Mouse (Mus musculus) liver, adult (tissue): Measurements from ENCODE around the gene Aldh9a1.

Experiments used
- GATA4 ChIP-seq: IDR thresholded peaks from 2 replicates; pipeline ENCODE4 v1.6.1; 2014; ENCODE audit warnings: mild to moderate bottlenecking, low read length; ENCODE audit not compliant: insufficient replicate concordance

Gene Aldh9a1

DNA sequence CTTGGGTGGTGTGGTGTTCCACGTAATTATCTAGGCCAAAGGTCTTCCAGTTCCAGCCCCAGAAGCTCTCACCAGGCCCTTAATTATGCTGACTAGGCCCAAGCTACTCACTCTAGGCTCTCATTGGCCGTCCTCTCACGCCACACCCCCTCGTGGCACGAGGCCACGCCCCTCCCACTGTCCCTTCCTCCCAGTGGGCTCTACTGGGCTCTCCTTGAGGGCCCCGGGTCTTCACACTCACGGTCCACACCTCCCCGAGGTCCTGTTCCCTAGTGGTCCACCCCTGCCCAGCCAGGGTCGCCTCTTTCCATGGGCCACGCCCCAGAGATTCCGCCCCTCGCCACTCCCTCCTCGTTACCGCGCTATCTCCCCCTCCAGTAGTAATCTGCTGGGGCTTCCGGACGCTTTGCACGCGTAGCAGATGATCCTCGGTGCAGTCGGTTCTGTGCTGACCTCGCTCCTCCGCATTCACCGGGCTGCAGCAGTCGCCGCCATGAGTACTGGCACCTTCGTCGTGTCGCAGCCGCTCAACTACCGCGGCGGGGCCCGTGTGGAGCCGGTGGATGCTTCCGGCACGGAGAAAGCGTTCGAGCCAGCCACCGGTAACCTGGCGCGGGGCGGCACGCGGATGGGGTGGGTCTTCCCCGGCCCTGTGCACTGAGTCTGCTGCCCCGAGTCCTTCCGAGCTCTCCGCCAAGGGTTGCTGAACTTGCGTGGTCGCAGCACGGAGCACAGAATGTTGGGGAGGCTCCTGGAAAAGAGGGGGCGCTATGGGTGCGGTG lies at the start of gene Aldh9a1:
Aldh9a1 (plus strand) TSS at position 177 of the 782 bp plus-strand sequence.
- peak; percentile 97; the same call in 1 of the 2 replicates for TF ChIP-seq GATA4

DNA sequence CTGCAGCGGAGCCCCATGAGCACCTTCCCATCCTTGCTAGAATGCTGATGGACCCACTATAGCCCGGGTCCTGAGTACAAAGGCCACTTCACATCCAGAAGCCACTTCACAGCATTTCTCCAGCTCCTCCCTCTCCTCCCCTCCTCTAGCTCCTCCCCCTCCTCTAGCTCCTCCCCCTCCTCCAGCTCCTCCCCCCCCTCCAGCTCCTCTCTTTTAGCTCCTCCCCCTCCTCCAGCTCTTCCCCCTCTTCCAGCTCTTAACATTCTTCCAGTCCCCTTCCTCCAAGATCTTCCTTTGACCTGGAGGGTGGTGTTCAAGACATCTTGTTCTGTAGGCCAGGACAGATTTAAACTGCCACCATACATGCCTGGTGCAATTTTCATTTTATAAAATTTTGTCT lies 49.7 kb upstream of the Aldh9a1 start:
- TF ChIP-seq GATA4, result no peak

GRCm38 (mm10) chr1:167305501-167306137 lies 44.2 kb upstream of the Aldh9a1 start:
- no peak for TF ChIP-seq GATA4

GRCm38 (mm10) chr1:167306451-167307240 lies 43.1 kb upstream of the Aldh9a1 start:
- no peak for TF ChIP-seq GATA4

DNA sequence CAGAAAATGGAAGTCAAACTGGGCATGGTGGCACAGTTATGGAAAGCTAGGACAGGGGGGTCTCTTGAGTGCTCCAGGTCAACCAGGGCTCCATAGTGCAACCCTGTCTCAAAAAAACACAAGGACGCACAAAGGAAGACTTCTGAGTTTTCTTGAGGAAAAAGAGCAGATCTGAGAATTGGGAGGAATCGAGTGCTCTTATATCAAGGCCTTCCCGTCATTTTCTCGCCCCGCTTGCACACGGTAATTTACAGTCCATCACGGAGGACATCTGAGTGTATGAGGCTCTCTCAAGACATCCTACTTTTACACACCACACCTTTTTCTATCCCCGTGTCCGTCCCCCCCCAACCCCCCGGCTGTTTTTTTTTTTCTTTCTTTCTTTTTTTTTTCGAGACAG lies 42.1 kb upstream of the Aldh9a1 start:
- TF ChIP-seq GATA4, result no peak

DNA sequence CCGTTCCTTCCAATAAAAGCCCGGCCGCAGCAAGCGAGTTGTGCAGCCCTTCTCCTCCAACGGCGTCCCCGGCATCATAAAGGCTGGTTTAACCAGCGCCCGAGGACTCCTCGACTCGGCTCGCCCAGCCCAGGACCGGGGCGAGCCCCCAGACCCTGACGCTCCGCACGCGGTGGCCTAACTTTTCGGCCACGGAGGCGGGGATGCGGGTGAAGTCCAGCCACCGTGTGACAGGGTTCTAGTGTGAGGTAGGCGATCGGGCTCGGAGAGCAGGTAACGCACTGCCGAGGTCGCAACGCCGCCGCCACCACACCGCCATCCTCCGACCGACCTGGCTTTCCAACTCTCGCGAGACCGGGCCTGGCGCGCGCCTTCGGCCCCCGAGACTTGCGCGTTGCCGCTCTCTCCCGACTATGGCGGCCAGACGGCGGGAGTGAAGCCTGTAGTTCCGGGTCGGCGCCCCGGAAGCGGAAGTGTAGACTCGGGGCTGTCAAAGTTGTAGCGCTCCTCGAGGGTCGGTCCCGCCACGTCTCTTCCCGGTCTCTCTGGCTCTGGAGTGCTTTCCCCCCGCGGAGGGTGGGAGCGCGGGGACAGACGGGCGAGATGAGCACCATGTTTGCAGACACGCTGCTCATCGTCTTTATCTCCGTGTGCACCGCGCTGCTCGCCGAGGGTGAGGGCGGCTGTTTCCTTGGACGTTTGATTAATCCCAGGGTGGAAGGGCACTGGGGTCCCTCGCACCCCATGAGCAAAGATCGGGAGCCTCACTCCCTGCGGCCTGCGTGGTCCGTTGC lies 41.3 kb upstream of the Aldh9a1 start, which contains the start of gene Tmco1:
Tmco1 (plus strand) TSS at position 118 of the 794 bp plus-strand sequence.
- peak; percentile 40; the same call in 1 of the 2 replicates for TF ChIP-seq GATA4

- TF ChIP-seq GATA4, result no peak
Measured at GRCm38 (mm10) chr1:167312367-167312766, 37.4 kb upstream of the Aldh9a1 start.

GRCm38 (mm10) chr1:167313220-167313619 lies 36.6 kb upstream of the Aldh9a1 start:
- TF ChIP-seq GATA4, result no peak

GRCm38 (mm10) chr1:167321691-167322090 lies 28.1 kb upstream of the Aldh9a1 start:
- TF ChIP-seq GATA4, result no peak

DNA sequence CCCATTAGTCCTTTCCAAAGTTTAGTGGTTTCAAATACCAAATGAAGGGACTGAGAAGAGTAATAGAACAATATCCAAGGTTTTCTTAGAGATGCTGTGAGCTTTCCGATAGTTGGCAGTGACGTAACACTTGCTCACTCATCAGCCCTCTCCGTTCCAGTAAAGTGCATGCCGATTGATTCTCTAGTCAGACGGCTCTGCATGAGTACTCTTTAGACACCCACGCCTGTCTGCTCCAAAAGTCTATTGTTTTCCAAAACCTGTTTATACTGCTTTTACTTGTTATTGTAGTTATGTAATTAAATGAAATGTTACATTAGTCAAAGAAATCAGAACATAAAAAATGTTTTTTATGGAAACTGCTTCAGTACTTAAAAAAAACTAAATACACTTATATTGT lies 21.0 kb upstream of the Aldh9a1 start:
- no peak for TF ChIP-seq GATA4

- no peak for TF ChIP-seq GATA4
Measured at GRCm38 (mm10) chr1:167331106-167331505, 18.7 kb upstream of the Aldh9a1 start.

DNA sequence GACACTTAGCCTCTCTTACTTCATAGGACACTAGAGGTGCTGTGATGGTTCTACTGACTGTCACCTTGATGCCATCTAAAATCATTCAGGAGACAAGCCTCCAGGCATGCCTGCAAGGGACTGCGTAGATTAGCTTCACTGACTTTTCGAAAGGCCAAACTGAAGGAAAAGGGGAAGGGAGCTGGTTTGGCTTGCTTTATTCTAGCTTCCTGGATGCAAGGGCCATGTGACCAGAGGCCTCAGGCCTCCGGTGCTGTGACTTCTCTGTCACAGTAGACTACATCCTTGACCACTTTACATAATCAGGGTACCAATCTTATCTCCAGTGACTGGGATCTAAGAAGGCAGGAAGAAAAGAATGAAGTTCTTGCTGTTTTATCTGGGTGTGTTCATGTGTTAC lies 13.4 kb upstream of the Aldh9a1 start:
- TF ChIP-seq GATA4, result no peak

DNA sequence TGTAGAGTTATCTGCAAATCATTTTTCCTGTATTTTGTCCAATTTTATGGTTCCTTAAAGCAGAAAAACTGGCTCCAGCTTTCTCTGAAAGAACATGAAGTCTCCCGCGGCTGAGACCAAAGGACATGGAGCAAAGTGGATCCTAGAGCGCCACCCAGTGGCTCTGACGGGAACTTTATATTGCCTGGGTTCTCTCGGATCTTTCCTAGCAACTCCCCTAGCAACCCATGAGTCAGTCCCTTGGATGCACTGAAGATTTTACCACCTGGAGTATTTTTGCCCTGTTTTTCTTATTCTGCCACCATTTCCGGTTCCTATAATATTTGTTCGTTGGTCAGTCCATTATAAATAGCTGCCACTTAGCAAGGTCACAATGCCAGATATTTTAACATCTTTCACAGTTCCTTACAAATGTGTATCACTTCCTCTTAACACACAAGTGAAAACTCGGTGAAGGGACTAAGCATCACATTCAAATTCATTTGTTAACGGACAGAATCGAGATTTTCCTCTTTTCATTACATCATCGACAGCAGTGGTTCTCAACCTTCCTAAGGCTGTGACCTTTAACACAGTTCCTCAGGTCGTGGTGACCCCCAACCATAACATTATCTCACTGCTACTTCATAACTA lies 12.2 kb upstream of the Aldh9a1 start:
- TF ChIP-seq GATA4, result no peak

GRCm38 (mm10) chr1:167339177-167339781 lies 10.5 kb upstream of the Aldh9a1 start:
- TF ChIP-seq GATA4, result no peak
